Mouse (Mus musculus): ENCODE data around the gene Uck1. TPM values are rescaled to one million over a fixed set of nuclear protein-coding genes. Genes with fewer than 3 reads are reported as not detected.
"Not testable (repeated sequence)": the region's sequence is repeated elsewhere in the genome, so short reads cannot be mapped to it uniquely, and the experiment has no call there.

Gene Uck1
- polyA plus RNA-seq (2015; fragmentation: Nextera tagmentation; extraction: Ambion mirVana) = 32.9 and 49.0 TPM in 2 replicates

- Histone ChIP-seq H3K27ac (peak within 1 kb of the TSS; percentile 64), H3K9ac (peak within 1 kb of the TSS; percentile 79), H3K36me3 (peaks cover 21% of the 10 kb centered on the region), H3K4me3 (peak within 1 kb of the TSS; percentile 71), H3K4me1 (replicated peaks) (peaks cover 13% of the 10 kb centered on the region), H3K27me3 (no peaks in the 10 kb centered on the region), H3K4me2 (peak within 1 kb of the TSS; percentile 65), H3K9me3 (replicated peaks) (no peaks in the 10 kb centered on the region)
- peak; percentile 83 for ATAC-seq (replicated peaks; ENCODE audit: insufficient number of reproducible peaks, insufficient read depth, low FRiP score, low read depth)
- under 1% methylated on average over 59 of the region's 59 CpGs for WGBS
Observed at GRCm38 (mm10) chr2:32259657-32260417, at the start of gene Uck1. TSS of gene Uck1 (minus strand) at chr2:32260159.

- peaks cover 26% of the 10 kb centered on the region for H3K4me1 ChIP-seq (replicated peaks)
- H3K4me3 ChIP-seq = no peak overlapping the region
- ATAC-seq (replicated peaks; ENCODE audit: insufficient number of reproducible peaks, insufficient read depth, low FRiP score, low read depth) = no peak
- peaks cover 16% of the 10 kb centered on the region for H3K27me3 ChIP-seq
- no peak overlapping the region for H3K27ac ChIP-seq
- 90% methylated on average over 16 of the region's 16 CpGs for WGBS
- H3K36me3 ChIP-seq = peaks cover 43% of the 10 kb centered on the region
- H3K9me3 ChIP-seq (replicated peaks) = no peaks in the 10 kb centered on the region
- H3K4me2 ChIP-seq = no peak overlapping the region
- H3K9ac ChIP-seq = no peak overlapping the region
Observed at GRCm38 (mm10) chr2:32308870-32309568, 49.1 kb upstream of the Uck1 start.

- H3K9ac ChIP-seq = no peak overlapping the region
- WGBS = 52% methylated on average over 8 of the region's 8 CpGs
- peaks cover 26% of the 10 kb centered on the region for H3K4me1 ChIP-seq (replicated peaks)
- no peak overlapping the region for H3K27ac ChIP-seq
- H3K9me3 ChIP-seq (replicated peaks) = no peaks in the 10 kb centered on the region
- H3K4me2 ChIP-seq = no peak overlapping the region
- ATAC-seq (replicated peaks; ENCODE audit: insufficient number of reproducible peaks, insufficient read depth, low FRiP score, low read depth) = no peak
- H3K4me3 ChIP-seq = no peak overlapping the region
- H3K36me3 ChIP-seq = peaks cover 51% of the 10 kb centered on the region
- peaks cover 11% of the 10 kb centered on the region for H3K27me3 ChIP-seq
Observed at GRCm38 (mm10) chr2:32307941-32308760, 48.2 kb upstream of the Uck1 start.

- no peak overlapping the region for H3K4me3 ChIP-seq
- 76% methylated on average over 6 of the region's 6 CpGs for WGBS
- peaks cover 20% of the 10 kb centered on the region for H3K4me1 ChIP-seq (replicated peaks)
- peaks cover 3% of the 10 kb centered on the region for H3K27me3 ChIP-seq
- no peak for ATAC-seq (replicated peaks; ENCODE audit: insufficient number of reproducible peaks, insufficient read depth, low FRiP score, low read depth)
- no peak overlapping the region for H3K9ac ChIP-seq
- H3K36me3 ChIP-seq = peaks cover 60% of the 10 kb centered on the region
- H3K9me3 ChIP-seq (replicated peaks) = no peaks in the 10 kb centered on the region
- no peak overlapping the region for H3K27ac ChIP-seq
- no peak overlapping the region for H3K4me2 ChIP-seq
Observed at GRCm38 (mm10) chr2:32307247-32307798, 47.4 kb upstream of the Uck1 start.

GRCm38 (mm10) chr2:32306176-32306575 is 46.2 kb upstream of the Uck1 start:
- Histone ChIP-seq H3K27ac (no peak overlapping the region), H3K27me3 (no peaks in the 10 kb centered on the region), H3K4me1 (replicated peaks) (peaks cover 9% of the 10 kb centered on the region), H3K36me3 (peaks cover 71% of the 10 kb centered on the region), H3K4me2 (no peak overlapping the region), H3K9ac (no peak overlapping the region), H3K9me3 (replicated peaks) (no peaks in the 10 kb centered on the region), H3K4me3 (no peak overlapping the region)
- WGBS = 85% methylated on average over 9 of the region's 9 CpGs
- no peak for ATAC-seq (replicated peaks; ENCODE audit: insufficient number of reproducible peaks, insufficient read depth, low FRiP score, low read depth)

- H3K27me3 ChIP-seq = no peaks in the 10 kb centered on the region
- H3K4me3 ChIP-seq = no peak overlapping the region
- no peaks in the 10 kb centered on the region for H3K9me3 ChIP-seq (replicated peaks)
- H3K4me2 ChIP-seq = no peak overlapping the region
- WGBS = 87% methylated on average over 5 of the region's 5 CpGs
- no peak overlapping the region for H3K9ac ChIP-seq
- H3K36me3 ChIP-seq = peaks cover 76% of the 10 kb centered on the region
- no peak overlapping the region for H3K27ac ChIP-seq
- H3K4me1 ChIP-seq (replicated peaks) = peaks cover 5% of the 10 kb centered on the region; the same call in 1 of the 2 replicates
- no peak for ATAC-seq (replicated peaks; ENCODE audit: insufficient number of reproducible peaks, insufficient read depth, low FRiP score, low read depth)
Observed at GRCm38 (mm10) chr2:32305668-32306067, 45.7 kb upstream of the Uck1 start.

- Histone ChIP-seq H3K4me1 (replicated peaks) (no peaks in the 10 kb centered on the region), H3K4me2 (no peak overlapping the region), H3K4me3 (no peak overlapping the region), H3K27ac (no peak overlapping the region), H3K9ac (no peak overlapping the region), H3K9me3 (replicated peaks) (no peaks in the 10 kb centered on the region), H3K27me3 (no peaks in the 10 kb centered on the region), H3K36me3 (peaks cover 90% of the 10 kb centered on the region)
- ATAC-seq (replicated peaks; ENCODE audit: insufficient number of reproducible peaks, insufficient read depth, low FRiP score, low read depth) = no peak
- whole genome bisulfite sequencing = 60% methylated on average over 8 of the region's 8 CpGs
Observed at GRCm38 (mm10) chr2:32304145-32304832, 44.3 kb upstream of the Uck1 start.

GRCm38 (mm10) chr2:32302952-32303351 is 43.0 kb upstream of the Uck1 start:
- no peaks in the 10 kb centered on the region for H3K9me3 ChIP-seq (replicated peaks)
- no peaks in the 10 kb centered on the region for H3K27me3 ChIP-seq
- no peaks in the 10 kb centered on the region for H3K4me1 ChIP-seq (replicated peaks)
- WGBS = 91% methylated on average over 10 of the region's 10 CpGs
- no peak for ATAC-seq (replicated peaks; ENCODE audit: insufficient number of reproducible peaks, insufficient read depth, low FRiP score, low read depth)
- H3K9ac ChIP-seq = no peak overlapping the region
- H3K4me2 ChIP-seq = no peak overlapping the region
- no peak overlapping the region for H3K4me3 ChIP-seq
- no peak overlapping the region for H3K27ac ChIP-seq
- H3K36me3 ChIP-seq = peaks cover 96% of the 10 kb centered on the region

GRCm38 (mm10) chr2:32299469-32299868 is 39.5 kb upstream of the Uck1 start:
- Histone ChIP-seq H3K27ac (no peak overlapping the region), H3K4me3 (no peak overlapping the region), H3K36me3 (peaks cover 82% of the 10 kb centered on the region), H3K4me1 (replicated peaks) (peaks cover 7% of the 10 kb centered on the region), H3K9ac (no peak overlapping the region), H3K27me3 (no peaks in the 10 kb centered on the region), H3K9me3 (replicated peaks) (no peaks in the 10 kb centered on the region), H3K4me2 (no peak overlapping the region)
- 89% methylated on average over 4 of the region's 4 CpGs for WGBS
- ATAC-seq (replicated peaks; ENCODE audit: insufficient number of reproducible peaks, insufficient read depth, low FRiP score, low read depth) = no peak

- not testable (repeated sequence) for H3K4me3 ChIP-seq; H3K9me3 ChIP-seq (replicated peaks); H3K27ac ChIP-seq; ATAC-seq (replicated peaks; ENCODE audit: insufficient number of reproducible peaks, insufficient read depth, low FRiP score, low read depth); H3K4me2 ChIP-seq; H3K9ac ChIP-seq; H3K27me3 ChIP-seq
- Histone ChIP-seq H3K36me3 (peaks cover 49% of the 10 kb centered on the region), H3K4me1 (replicated peaks) (peaks cover 19% of the 10 kb centered on the region)
- WGBS = 81% methylated on average over 2 of the region's 2 CpGs
Observed at GRCm38 (mm10) chr2:32295842-32296241, 35.9 kb upstream of the Uck1 start.
